Mouse (Mus musculus) forebrain, embryonic 11.5 days (tissue): ENCODE data around the gene Klkb1. TPM values are rescaled to one million over a fixed set of nuclear protein-coding genes. Genes with fewer than 3 reads are reported as not detected.

Experiments
- ATAC-seq: fragments of 200-750 bp; cut with Nextera tagmentation; replicated peaks from 2 replicates; pipeline ENCODE4 v1.8.0; 2017; ENCODE audit warnings: moderate TSS enrichment; ENCODE audit not compliant: low FRiP score
- DNase-seq: peaks from one replicate; pipeline ENCODE4 v3.0.0-alpha.2; 2017; ENCODE audit warnings: low spot score
- H3K27ac ChIP-seq: fragments of 300-500 bp; sonication (generic); 2 replicates; pipeline ENCODE4 v1.5.1; 2014; ENCODE audit warnings: low read depth, low read length
- H3K27me3 ChIP-seq: fragments of 300-500 bp; sonication (generic); 2 replicates; pipeline ENCODE4 v1.6.1; 2014; ENCODE audit warnings: mild to moderate bottlenecking, low read length, mixed read lengths; ENCODE audit not compliant: control insufficient read depth, insufficient read depth
- H3K36me3 ChIP-seq: fragments of 300-500 bp; sonication (generic); 2 replicates; pipeline ENCODE4 v1.6.1; 2014; ENCODE audit warnings: mild to moderate bottlenecking, low read length, moderate library complexity, mixed read lengths; ENCODE audit not compliant: control insufficient read depth, insufficient read depth
- H3K4me1 ChIP-seq: fragments of 300-500 bp; sonication (generic); replicated peaks from 2 replicates; pipeline ENCODE4 v1.6.1; 2014; ENCODE audit warnings: low read length, mixed read lengths; ENCODE audit not compliant: control insufficient read depth, insufficient read depth
- H3K4me2 ChIP-seq: fragments of 300-500 bp; sonication (generic); 2 replicates; pipeline ENCODE4 v1.6.1; 2014; ENCODE audit warnings: low read depth, mild to moderate bottlenecking, low read length, moderate library complexity, mixed read lengths; ENCODE audit not compliant: severe bottlenecking
- H3K4me3 ChIP-seq: fragments of 300-500 bp; sonication (generic); 2 replicates; pipeline ENCODE4 v1.5.1; 2014; ENCODE audit warnings: low read depth, low read length
- H3K9ac ChIP-seq: fragments of 300-500 bp; sonication (generic); 2 replicates; pipeline ENCODE4 v1.6.1; 2014; ENCODE audit warnings: low read length
- H3K9me3 ChIP-seq: fragments of 300-500 bp; sonication (generic); 2 replicates; pipeline ENCODE4 v1.6.1; 2016; ENCODE audit warnings: low read length, mixed read lengths; ENCODE audit not compliant: control insufficient read depth
- WGBS: fragments of 180-500 bp; shearing (Covaris S2); extraction: QIAGEN DNeasy Blood & Tissue Kit; methylation state at CpG from one replicate; pipeline ENCODE4 v1.1.7; 2014; 5-methylcytosine and 5-hydroxymethylcytosine counted together
- polyA plus RNA-seq: library from polyadenylated mRNA; unstranded; fragments of >200 nt; fragmentation: Nextera tagmentation; extraction: Ambion mirVana; gene quantifications from 2 replicates; pipeline ENCODE4 v1.2.1, GENCODE M21; 2014

Klkb1 gene
- polyA plus RNA-seq, 1 experiment from 2014 or later: not detected

DNA sequence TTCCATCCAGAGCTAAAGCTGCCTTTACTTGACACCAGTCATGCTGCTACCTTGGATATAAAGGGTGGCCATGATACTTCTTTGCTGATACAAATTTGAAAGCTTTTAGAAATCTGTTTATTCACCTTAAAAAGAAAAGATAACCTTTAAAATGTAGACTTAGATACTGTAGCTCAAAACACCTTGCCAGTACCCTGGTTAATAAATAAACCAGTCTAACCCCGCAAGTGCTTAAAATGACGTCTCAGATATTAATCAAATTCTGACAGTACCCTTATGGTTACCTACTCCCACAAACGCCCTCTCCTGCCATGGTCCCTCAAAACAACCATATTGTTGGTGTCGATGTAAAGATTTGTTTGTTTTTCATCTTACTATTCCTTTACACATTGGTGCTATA, 29.5 kb upstream of the Klkb1 start:
- no peaks in the 10 kb centered on the region for H3K36me3 ChIP-seq
- H3K27me3 ChIP-seq: no peaks in the 10 kb centered on the region
- H3K9ac ChIP-seq: no peak overlapping the region
- no peaks in the 10 kb centered on the region for H3K9me3 ChIP-seq
- no peak overlapping the region for H3K4me3 ChIP-seq
- no peak overlapping the region for H3K4me2 ChIP-seq
- DNase-seq: no peak
- no peaks in the 10 kb centered on the region for H3K4me1 ChIP-seq
- H3K27ac ChIP-seq: no peak overlapping the region
- no peak for ATAC-seq
- WGBS: 83% methylated on average over 4 of the region's 4 CpGs

- Histone ChIP-seq H3K4me3 (no peak overlapping the region), H3K4me2 (no peak overlapping the region), H3K36me3 (no peaks in the 10 kb centered on the region), H3K9ac (no peak overlapping the region), H3K27ac (no peak overlapping the region), H3K4me1 (no peaks in the 10 kb centered on the region), H3K9me3 (no peaks in the 10 kb centered on the region), H3K27me3 (no peaks in the 10 kb centered on the region)
- ATAC-seq (no peak), DNase-seq (no peak)
- WGBS: 79% methylated on average over 2 of the region's 2 CpGs
These were observed 26.7 kb upstream of the Klkb1 start for GRCm38 (mm10) chr8:45321365-45321764.

DNA sequence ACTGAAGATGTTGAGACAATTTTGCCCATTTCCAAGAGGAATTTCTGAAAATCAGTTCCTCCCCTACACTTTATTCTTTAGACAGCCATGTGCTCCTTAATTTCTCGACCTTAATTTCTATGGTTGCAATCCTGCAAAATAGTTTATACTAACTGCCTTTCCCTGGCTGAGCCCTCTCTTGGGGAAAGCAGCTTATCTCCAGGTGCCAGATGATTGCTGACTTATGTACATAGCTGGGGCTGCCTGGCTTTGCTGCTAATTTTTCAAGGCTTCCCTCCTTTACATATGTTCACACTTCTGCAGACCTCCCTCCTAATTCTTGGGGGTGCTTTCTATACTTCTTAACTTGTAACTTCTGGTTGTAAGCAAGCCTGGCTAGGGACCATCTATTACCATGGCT, 26.3 kb upstream of the Klkb1 start:
- DNase-seq: no peak
- 91% methylated on average over 1 of the region's 1 CpGs for WGBS
- Histone ChIP-seq H3K4me3 (no peak overlapping the region), H3K4me2 (no peak overlapping the region), H3K36me3 (no peaks in the 10 kb centered on the region), H3K27ac (no peak overlapping the region), H3K9me3 (no peaks in the 10 kb centered on the region), H3K27me3 (no peaks in the 10 kb centered on the region), H3K9ac (no peak overlapping the region), H3K4me1 (no peaks in the 10 kb centered on the region)
- ATAC-seq: no peak

DNA sequence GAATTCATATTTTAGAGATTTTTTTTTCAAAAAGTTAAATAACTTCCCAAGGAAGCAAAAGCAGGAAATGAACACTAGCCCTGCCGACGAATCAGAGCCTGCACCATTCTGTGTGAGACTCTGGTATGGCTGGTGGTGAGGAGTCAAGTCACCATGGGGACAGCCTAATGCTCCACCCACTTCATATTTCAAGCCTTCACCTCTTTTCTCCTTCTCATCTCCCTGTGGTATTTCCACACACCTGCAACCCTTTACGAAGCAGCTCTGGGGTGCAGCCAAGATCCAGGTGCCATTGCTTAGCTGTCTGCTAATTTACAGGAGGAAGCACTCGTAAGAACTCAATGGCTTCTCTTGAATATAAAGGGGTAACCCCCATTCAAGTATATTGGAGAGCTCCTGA, 16.3 kb upstream of the Klkb1 start:
- H3K4me3 ChIP-seq: no peak overlapping the region
- no peak overlapping the region for H3K27ac ChIP-seq
- 84% methylated on average over 4 of the region's 4 CpGs for WGBS
- H3K4me2 ChIP-seq: no peak overlapping the region
- ATAC-seq: no peak
- DNase-seq: no peak
- H3K9me3 ChIP-seq: no peaks in the 10 kb centered on the region
- H3K27me3 ChIP-seq: no peaks in the 10 kb centered on the region
- no peak overlapping the region for H3K9ac ChIP-seq
- H3K4me1 ChIP-seq: no peaks in the 10 kb centered on the region
- no peaks in the 10 kb centered on the region for H3K36me3 ChIP-seq

GRCm38 (mm10) chr8:45308366-45308765, 13.7 kb upstream of the Klkb1 start, which contains the start of gene Gm45753:
TSS of gene Gm45753 (minus strand) at chr8:45308466.
- Histone ChIP-seq H3K9ac (no peak within 1 kb of the TSS), H3K4me2 (no peak within 1 kb of the TSS), H3K9me3 (no peaks in the 10 kb centered on the region), H3K4me3 (no peak within 1 kb of the TSS), H3K36me3 (no peaks in the 10 kb centered on the region), H3K27me3 (no peaks in the 10 kb centered on the region), H3K4me1 (no peaks in the 10 kb centered on the region), H3K27ac (no peak within 1 kb of the TSS)
- DNase-seq: no peak
- 91% methylated on average over 13 of the region's 13 CpGs for WGBS
- no peak for ATAC-seq

DNA sequence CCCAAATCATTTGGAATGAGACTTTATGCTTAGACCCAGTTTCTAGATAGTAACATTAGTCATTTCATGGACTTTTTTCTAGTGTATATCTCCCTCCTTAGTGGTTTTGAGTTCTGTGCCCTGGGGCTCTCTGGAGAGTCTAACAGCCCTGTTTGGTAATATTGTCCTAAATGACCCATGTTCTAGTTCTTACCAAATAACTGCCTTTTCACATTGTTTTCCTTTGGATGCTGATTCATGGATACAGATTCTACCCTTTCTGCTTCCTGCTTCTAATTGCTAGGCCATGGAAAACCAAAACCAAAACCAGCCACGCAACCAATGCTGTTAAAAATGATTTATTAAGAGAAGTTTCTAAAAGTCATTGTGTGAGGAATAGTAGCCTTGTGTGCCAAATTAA, 10.8 kb upstream of the Klkb1 start:
- WGBS: 98% methylated on average over 1 of the region's 1 CpGs
- H3K4me2 ChIP-seq: no peak overlapping the region
- no peak overlapping the region for H3K4me3 ChIP-seq

GRCm38 (mm10) chr8:45304354-45304753, 9.7 kb upstream of the Klkb1 start:
- H3K9me3 ChIP-seq: no peaks in the 10 kb centered on the region
- no peak for ATAC-seq
- no peak overlapping the region for H3K27ac ChIP-seq
- WGBS: 90% methylated on average over 3 of the region's 3 CpGs
- H3K27me3 ChIP-seq: no peaks in the 10 kb centered on the region
- no peaks in the 10 kb centered on the region for H3K4me1 ChIP-seq
- H3K4me3 ChIP-seq: no peak overlapping the region
- no peak overlapping the region for H3K9ac ChIP-seq
- no peak for DNase-seq
- no peak overlapping the region for H3K4me2 ChIP-seq
- no peaks in the 10 kb centered on the region for H3K36me3 ChIP-seq

More for the DNA sequence above, 10.8 kb upstream of the Klkb1 start:
- Histone ChIP-seq H3K27me3 (no peaks in the 10 kb centered on the region), H3K36me3 (no peaks in the 10 kb centered on the region), H3K27ac (no peak overlapping the region), H3K9me3 (no peaks in the 10 kb centered on the region), H3K9ac (no peak overlapping the region), H3K4me1 (no peaks in the 10 kb centered on the region)
- DNase-seq (no peak), ATAC-seq (no peak)

- H3K27me3 ChIP-seq: no peaks in the 10 kb centered on the region
- H3K9me3 ChIP-seq: no peaks in the 10 kb centered on the region
- no peak overlapping the region for H3K9ac ChIP-seq
- ATAC-seq: no peak
- no peak for DNase-seq
- WGBS: 63% methylated on average over 8 of the region's 8 CpGs
- H3K4me1 ChIP-seq: no peaks in the 10 kb centered on the region
- H3K4me2 ChIP-seq: no peak overlapping the region
- no peak overlapping the region for H3K4me3 ChIP-seq
- no peaks in the 10 kb centered on the region for H3K36me3 ChIP-seq
- no peak overlapping the region for H3K27ac ChIP-seq
These were observed 7.7 kb upstream of the Klkb1 start for GRCm38 (mm10) chr8:45302390-45302789.

DNA sequence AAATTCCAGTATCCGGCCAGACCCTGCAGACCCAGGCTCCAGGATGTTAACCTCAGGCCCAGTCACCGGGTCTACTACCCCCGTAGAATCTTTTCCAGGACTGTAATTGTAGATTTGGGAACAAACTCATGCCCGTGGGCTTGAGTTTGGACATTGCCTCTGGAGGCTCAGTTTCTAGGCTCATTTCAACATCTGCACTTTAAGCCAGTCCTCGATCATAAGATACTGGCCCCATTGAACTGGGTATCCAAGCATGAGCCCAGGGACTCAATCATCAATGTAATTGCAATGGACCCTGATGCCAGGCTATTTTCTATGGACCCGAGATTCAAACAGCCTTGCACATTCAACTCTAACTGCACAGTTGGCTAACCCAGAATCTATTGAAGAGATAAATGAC, 617 bp upstream of the Klkb1 start:
- Histone ChIP-seq H3K4me1 (no peaks in the 10 kb centered on the region), H3K27me3 (no peaks in the 10 kb centered on the region), H3K9ac (no peak overlapping the region), H3K9me3 (no peaks in the 10 kb centered on the region), H3K4me2 (no peak overlapping the region), H3K36me3 (no peaks in the 10 kb centered on the region), H3K4me3 (no peak overlapping the region), H3K27ac (no peak overlapping the region)
- no peak for ATAC-seq
- 92% methylated on average over 6 of the region's 6 CpGs for WGBS
- DNase-seq: no peak
